Mouse (Mus musculus): Measurements from ENCODE around the gene Myadml2.

GRCm38 (mm10) chr11:120612763-120613162 lies 35.2 kb downstream of the Myadml2 start:
- TF ChIP-seq POLR2A (IDR thresholded peaks at IDR 0.05; ENCODE audit: low read depth, low read length) = no peak
- peak; percentile 85 for TF ChIP-seq CTCF (IDR thresholded peaks at IDR 0.05; ENCODE audit: borderline replicate concordance, insufficient read depth, low read length)
